Mouse (Mus musculus) stomach, embryonic 15.5 days (tissue): ENCODE measurements around the gene Mybphl. TPM values are rescaled to one million over a fixed set of nuclear protein-coding genes. Genes with fewer than 3 reads are reported as not detected.

ENCODE experiments used
- ATAC-seq: fragments of 200-750 bp; cut with Nextera tagmentation; 2 replicates; pipeline ENCODE4 v1.8.0; 2017; ENCODE audit warnings: low read depth, moderate number of reproducible peaks, moderate TSS enrichment; ENCODE audit not compliant: insufficient read depth, low FRiP score
- H3K27ac ChIP-seq: fragments of 300-500 bp; sonication (generic); 2 replicates; pipeline ENCODE4 v1.5.1; 2015; ENCODE audit warnings: mild to moderate bottlenecking, inconsistent platforms
- H3K27me3 ChIP-seq: fragments of 300-500 bp; sonication (generic); replicated peaks from 2 replicates; pipeline ENCODE4 v1.6.1; 2015; ENCODE audit warnings: inconsistent platforms
- H3K36me3 ChIP-seq: fragments of 300-500 bp; sonication (generic); 2 replicates; pipeline ENCODE4 v1.6.1; 2015; ENCODE audit warnings: inconsistent platforms
- H3K4me1 ChIP-seq: fragments of 300-500 bp; sonication (generic); 2 replicates; pipeline ENCODE4 v1.6.1; 2015; ENCODE audit warnings: inconsistent platforms
- H3K4me2 ChIP-seq: fragments of 300-500 bp; sonication (generic); 2 replicates; pipeline ENCODE4 v1.6.1; 2015; ENCODE audit warnings: mild to moderate bottlenecking, inconsistent platforms
- H3K4me3 ChIP-seq: fragments of 300-500 bp; sonication (generic); replicated peaks from 2 replicates; pipeline ENCODE4 v1.5.1; 2015; ENCODE audit warnings: inconsistent platforms
- H3K9ac ChIP-seq: fragments of 300-500 bp; sonication (generic); 2 replicates; pipeline ENCODE4 v1.6.1; 2015; ENCODE audit warnings: inconsistent platforms
- H3K9me3 ChIP-seq: fragments of 300-500 bp; sonication (generic); 2 replicates; pipeline ENCODE4 v1.6.1; 2016; ENCODE audit warnings: inconsistent platforms
- WGBS: fragments of 180-500 bp; shearing (Covaris S2); methylation state at CpG from one replicate; pipeline ENCODE4 v1.1.7; 2015; 5-methylcytosine and 5-hydroxymethylcytosine counted together
- polyA plus RNA-seq: library from polyadenylated mRNA; unstranded; fragments of >200 nt; fragmentation: Nextera tagmentation; extraction: Ambion mirVana; gene quantifications from 2 replicates; pipeline ENCODE4 v1.2.1, GENCODE M21; 2015

The Mybphl gene
- polyA plus RNA-seq, result not detected in 2 replicates

DNA sequence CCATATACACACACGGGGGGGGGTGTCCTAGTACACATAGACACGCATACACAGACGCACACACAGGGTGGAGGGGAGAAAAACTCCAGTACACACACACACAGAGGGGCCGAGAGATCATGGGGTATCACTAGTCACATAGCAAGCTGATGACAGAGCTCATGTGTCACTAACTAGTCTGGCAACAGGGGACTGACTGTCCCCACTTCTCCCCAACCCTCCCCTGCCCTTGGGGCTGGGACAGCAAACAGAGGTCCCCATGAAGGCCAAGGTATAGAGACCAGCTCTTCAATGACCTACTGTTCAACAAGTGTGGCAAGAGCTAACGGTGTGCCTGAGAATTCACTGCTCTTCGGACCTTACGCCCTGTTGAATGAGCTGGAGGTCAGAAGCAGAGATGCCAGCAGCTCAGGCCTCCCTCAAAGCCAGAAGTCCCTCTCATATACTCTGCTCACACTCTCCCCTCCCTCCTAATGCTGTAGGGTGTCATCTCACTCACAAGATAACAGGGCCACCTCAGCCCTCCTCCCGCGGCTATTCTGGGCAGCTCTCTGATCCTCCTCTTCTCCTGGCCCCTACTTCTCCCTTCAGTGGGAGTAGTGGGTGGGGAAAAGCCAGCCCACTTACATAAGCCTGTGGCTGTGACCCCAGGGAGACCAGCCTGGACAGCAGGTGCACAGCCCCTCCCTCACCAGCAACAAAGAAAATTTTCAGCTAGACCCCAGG lies at the start of gene Mybphl:
Gene Mybphl (plus strand): TSS at position 642 of the 726 bp plus-strand sequence.
- WGBS, result 63% methylated on average over 9 of the region's 9 CpGs
- H3K4me3 ChIP-seq, result no peak within 1 kb of the TSS
- 0 out of 2 replicates have a peak, but pooled peaks have one; percentile 34 for ATAC-seq

GRCm38 (mm10) chr3:108318517-108318916 lies 46.2 kb upstream of the Mybphl start:
- no peak overlapping the region for H3K4me3 ChIP-seq
- no peak overlapping the region for H3K27ac ChIP-seq
- no peaks in the 10 kb centered on the region for H3K4me1 ChIP-seq
- H3K4me2 ChIP-seq, result no peak overlapping the region
- H3K27me3 ChIP-seq, result no peaks in the 10 kb centered on the region
- no peak for ATAC-seq
- WGBS, result 67% methylated on average over 2 of the region's 2 CpGs
- no peaks in the 10 kb centered on the region for H3K36me3 ChIP-seq
- no peak overlapping the region for H3K9ac ChIP-seq
- no peaks in the 10 kb centered on the region for H3K9me3 ChIP-seq

More for the DNA sequence above, at the start of gene Mybphl:
- H3K4me1 ChIP-seq, result peaks cover 4% of the 10 kb centered on the region
- H3K27me3 ChIP-seq, result no peaks in the 10 kb centered on the region
- H3K27ac ChIP-seq, result no peak within 1 kb of the TSS
- no peaks in the 10 kb centered on the region for H3K36me3 ChIP-seq
- no peak within 1 kb of the TSS for H3K9ac ChIP-seq
- no peaks in the 10 kb centered on the region for H3K9me3 ChIP-seq
- H3K4me2 ChIP-seq, result no peak within 1 kb of the TSS

GRCm38 (mm10) chr3:108321671-108322070 lies 43.0 kb upstream of the Mybphl start:
- Histone ChIP-seq H3K4me1 (no peaks in the 10 kb centered on the region), H3K4me2 (no peak overlapping the region), H3K27ac (no peak overlapping the region), H3K36me3 (0 out of 2 replicates have a peak, but pooled peaks cover 3% of the 10 kb centered on the region), H3K27me3 (no peaks in the 10 kb centered on the region), H3K9ac (no peak overlapping the region), H3K9me3 (no peaks in the 10 kb centered on the region), H3K4me3 (no peak overlapping the region)
- 68% methylated on average over 4 of the region's 4 CpGs for WGBS
- no peak for ATAC-seq

- Histone ChIP-seq H3K27ac (no peak overlapping the region), H3K4me3 (no peak overlapping the region), H3K4me2 (no peak overlapping the region), H3K9ac (no peak overlapping the region), H3K36me3 (0 out of 2 replicates have a peak, but pooled peaks cover 3% of the 10 kb centered on the region), H3K4me1 (no peaks in the 10 kb centered on the region), H3K27me3 (no peaks in the 10 kb centered on the region), H3K9me3 (no peaks in the 10 kb centered on the region)
- ATAC-seq, result no peak
- 82% methylated on average over 4 of the region's 4 CpGs for WGBS
These were observed 42.6 kb upstream of the Mybphl start for GRCm38 (mm10) chr3:108322136-108322535.

GRCm38 (mm10) chr3:108322962-108323361 lies 41.7 kb upstream of the Mybphl start:
- Histone ChIP-seq H3K27ac (no peak overlapping the region), H3K4me3 (no peak overlapping the region), H3K27me3 (no peaks in the 10 kb centered on the region), H3K4me2 (no peak overlapping the region), H3K9ac (no peak overlapping the region), H3K9me3 (no peaks in the 10 kb centered on the region), H3K36me3 (0 out of 2 replicates have a peak, but pooled peaks cover 3% of the 10 kb centered on the region), H3K4me1 (no peaks in the 10 kb centered on the region)
- no peak for ATAC-seq
- 83% methylated on average over 3 of the region's 3 CpGs for WGBS

- no peaks in the 10 kb centered on the region for H3K27me3 ChIP-seq
- H3K9me3 ChIP-seq, result no peaks in the 10 kb centered on the region
- no peak overlapping the region for H3K4me3 ChIP-seq
- H3K27ac ChIP-seq, result no peak overlapping the region
- no peak for ATAC-seq
- no peaks in the 10 kb centered on the region for H3K4me1 ChIP-seq
- H3K4me2 ChIP-seq, result no peak overlapping the region
- H3K36me3 ChIP-seq, result 0 out of 2 replicates have a peak, but pooled peaks cover 3% of the 10 kb centered on the region
- no peak overlapping the region for H3K9ac ChIP-seq
- 75% methylated on average over 4 of the region's 4 CpGs for WGBS
These were observed 39.9 kb upstream of the Mybphl start for GRCm38 (mm10) chr3:108324837-108325236.

DNA sequence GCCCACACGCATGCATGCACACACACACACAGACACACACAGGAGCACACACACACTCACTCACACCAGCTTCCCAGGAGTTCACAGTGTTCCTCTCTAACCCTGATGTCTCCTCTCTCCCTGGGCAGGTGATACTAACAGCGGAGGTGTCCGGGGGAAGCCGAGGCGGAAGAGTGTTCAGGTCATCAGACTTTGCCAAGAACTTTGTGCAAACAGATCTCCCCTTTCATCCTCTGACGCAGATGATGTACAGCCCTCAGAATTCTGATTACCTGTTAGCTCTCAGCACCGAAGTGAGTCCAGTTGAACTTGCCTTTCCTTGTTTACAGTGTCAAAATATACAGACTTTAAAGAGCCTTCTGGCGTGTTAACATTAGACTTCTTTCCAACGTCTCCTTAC lies 39.2 kb upstream of the Mybphl start:
- Histone ChIP-seq H3K4me1 (no peaks in the 10 kb centered on the region), H3K4me3 (no peak overlapping the region), H3K27ac (no peak overlapping the region), H3K36me3 (0 out of 2 replicates have a peak, but pooled peaks cover 3% of the 10 kb centered on the region), H3K4me2 (no peak overlapping the region), H3K9ac (no peak overlapping the region), H3K9me3 (no peaks in the 10 kb centered on the region), H3K27me3 (no peaks in the 10 kb centered on the region)
- no peak for ATAC-seq
- 80% methylated on average over 9 of the region's 9 CpGs for WGBS

- H3K4me3 ChIP-seq, result no peak overlapping the region
- H3K27ac ChIP-seq, result no peak overlapping the region
- H3K4me1 ChIP-seq, result no peaks in the 10 kb centered on the region
- peaks cover 5% of the 10 kb centered on the region; the same call in 1 of the 2 replicates for H3K36me3 ChIP-seq
- H3K9ac ChIP-seq, result no peak overlapping the region
- no peak overlapping the region for H3K4me2 ChIP-seq
- no peaks in the 10 kb centered on the region for H3K9me3 ChIP-seq
- ATAC-seq, result no peak
- no peaks in the 10 kb centered on the region for H3K27me3 ChIP-seq
- WGBS, result 81% methylated on average over 8 of the region's 8 CpGs
These were observed 37.4 kb upstream of the Mybphl start for GRCm38 (mm10) chr3:108327275-108327674.

GRCm38 (mm10) chr3:108327916-108328315 lies 36.8 kb upstream of the Mybphl start:
- no peaks in the 10 kb centered on the region for H3K9me3 ChIP-seq
- peaks cover 11% of the 10 kb centered on the region; the same call in 1 of the 2 replicates for H3K36me3 ChIP-seq
- H3K27ac ChIP-seq, result peak overlapping the region; percentile 73; the same call in 1 of the 2 replicates
- 0 out of 2 replicates have a peak, but pooled peaks have one; percentile 31 for ATAC-seq
- 51% methylated on average over 3 of the region's 3 CpGs for WGBS
- no peaks in the 10 kb centered on the region for H3K27me3 ChIP-seq
- no peak overlapping the region for H3K9ac ChIP-seq
- H3K4me1 ChIP-seq, result no peaks in the 10 kb centered on the region
- 0 out of 2 replicates have a peak overlapping the region, but pooled peaks have one; percentile 0 for H3K4me2 ChIP-seq
- no peak overlapping the region for H3K4me3 ChIP-seq

- no peak overlapping the region for H3K4me3 ChIP-seq
- H3K27ac ChIP-seq, result peak overlapping the region; percentile 73
- WGBS, result 55% methylated on average over 9 of the region's 9 CpGs
- peaks cover 11% of the 10 kb centered on the region; the same call in 1 of the 2 replicates for H3K36me3 ChIP-seq
- H3K4me2 ChIP-seq, result 0 out of 2 replicates have a peak overlapping the region, but pooled peaks have one; percentile 0
- no peak overlapping the region for H3K9ac ChIP-seq
- peak; percentile 58; the same call in 1 of the 2 replicates for ATAC-seq
- no peaks in the 10 kb centered on the region for H3K27me3 ChIP-seq
- no peaks in the 10 kb centered on the region for H3K4me1 ChIP-seq
- no peaks in the 10 kb centered on the region for H3K9me3 ChIP-seq
These were observed 36.3 kb upstream of the Mybphl start for GRCm38 (mm10) chr3:108328441-108328841.

DNA sequence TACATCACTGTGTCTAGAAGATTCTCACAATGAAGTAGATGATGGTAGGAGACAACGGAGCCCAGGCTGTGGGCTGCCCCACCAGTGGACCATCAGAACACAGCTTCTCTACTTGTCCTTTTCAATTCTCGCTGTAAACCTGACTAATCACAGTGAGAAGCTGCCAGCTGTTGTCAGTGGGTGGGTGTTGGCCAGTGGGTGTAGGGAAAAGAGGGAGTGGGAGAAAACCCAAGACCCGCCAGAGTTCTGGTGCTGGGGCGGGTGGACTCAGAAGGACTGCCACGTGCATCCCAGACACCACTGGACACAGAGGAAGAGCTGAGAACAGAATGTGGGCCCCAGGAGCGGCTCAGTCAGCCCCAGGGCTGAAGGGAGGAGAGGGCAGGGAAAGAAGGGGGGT lies 33.9 kb upstream of the Mybphl start:
- Histone ChIP-seq H3K27ac (no peak overlapping the region), H3K9ac (no peak overlapping the region), H3K9me3 (no peaks in the 10 kb centered on the region), H3K36me3 (peaks cover 8% of the 10 kb centered on the region), H3K27me3 (no peaks in the 10 kb centered on the region), H3K4me1 (no peaks in the 10 kb centered on the region), H3K4me2 (no peak overlapping the region), H3K4me3 (no peak overlapping the region)
- 91% methylated on average over 6 of the region's 6 CpGs for WGBS
- no peak for ATAC-seq

DNA sequence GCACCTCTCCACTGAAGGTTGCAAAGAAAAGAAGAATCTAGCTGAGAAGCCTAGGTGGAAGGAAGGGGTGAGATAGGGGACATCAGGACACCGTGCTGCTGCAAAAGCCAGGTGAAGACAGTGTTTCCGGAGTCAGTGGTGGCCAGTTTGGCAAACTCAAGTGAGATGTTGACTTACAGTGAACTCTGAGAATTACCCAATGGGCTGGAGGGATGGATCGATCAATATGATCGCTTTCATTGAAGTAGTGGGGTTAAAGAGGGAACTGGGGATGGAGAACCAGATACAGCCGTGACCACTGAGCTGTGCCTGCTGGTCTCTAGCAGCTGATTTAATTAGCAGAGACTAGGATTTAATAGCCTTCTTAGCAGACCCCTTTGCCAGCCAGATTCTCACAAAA lies 27.8 kb upstream of the Mybphl start:
- WGBS, result 88% methylated on average over 5 of the region's 5 CpGs
- Histone ChIP-seq H3K9me3 (no peaks in the 10 kb centered on the region), H3K4me3 (no peak overlapping the region), H3K27me3 (no peaks in the 10 kb centered on the region), H3K4me1 (no peaks in the 10 kb centered on the region), H3K36me3 (peaks cover 16% of the 10 kb centered on the region), H3K9ac (no peak overlapping the region), H3K27ac (no peak overlapping the region), H3K4me2 (no peak overlapping the region)
- ATAC-seq, result no peak
